Mouse (Mus musculus): ENCODE measurements around the gene Ssxb6.
"Not testable (repeated sequence)": the region's sequence is repeated elsewhere in the genome, so short reads cannot be mapped to it uniquely, and the experiment has no call there.

The Ssxb6 gene

GRCm38 (mm10) chrX:8548155-8548554 lies at the start of gene Ssxb6:
TSS of gene Ssxb6 (minus strand) at chrX:8548255.
- not testable (repeated sequence) for DNase-seq (ENCODE audit: low spot score)

GRCm38 (mm10) chrX:8591716-8592115 lies 43.7 kb upstream of the Ssxb6 start, which contains the start of gene Ssxb3:
TSS of gene Ssxb3 (minus strand) at chrX:8591816.
- not testable (repeated sequence) for DNase-seq (ENCODE audit: low spot score)

- no peak for DNase-seq (ENCODE audit: low spot score)
These were observed 23.2 kb downstream of the Ssxb6 start, which contains the start of gene Gm14459 for GRCm38 (mm10) chrX:8524854-8525253. TSS of gene Gm14459 (minus strand) at chrX:8524954.

Measured in retina, embryonic 14.5 days (tissue).